9 mouse cellular contexts compared by ENCODE assay signal in the genomic region with DNA sequence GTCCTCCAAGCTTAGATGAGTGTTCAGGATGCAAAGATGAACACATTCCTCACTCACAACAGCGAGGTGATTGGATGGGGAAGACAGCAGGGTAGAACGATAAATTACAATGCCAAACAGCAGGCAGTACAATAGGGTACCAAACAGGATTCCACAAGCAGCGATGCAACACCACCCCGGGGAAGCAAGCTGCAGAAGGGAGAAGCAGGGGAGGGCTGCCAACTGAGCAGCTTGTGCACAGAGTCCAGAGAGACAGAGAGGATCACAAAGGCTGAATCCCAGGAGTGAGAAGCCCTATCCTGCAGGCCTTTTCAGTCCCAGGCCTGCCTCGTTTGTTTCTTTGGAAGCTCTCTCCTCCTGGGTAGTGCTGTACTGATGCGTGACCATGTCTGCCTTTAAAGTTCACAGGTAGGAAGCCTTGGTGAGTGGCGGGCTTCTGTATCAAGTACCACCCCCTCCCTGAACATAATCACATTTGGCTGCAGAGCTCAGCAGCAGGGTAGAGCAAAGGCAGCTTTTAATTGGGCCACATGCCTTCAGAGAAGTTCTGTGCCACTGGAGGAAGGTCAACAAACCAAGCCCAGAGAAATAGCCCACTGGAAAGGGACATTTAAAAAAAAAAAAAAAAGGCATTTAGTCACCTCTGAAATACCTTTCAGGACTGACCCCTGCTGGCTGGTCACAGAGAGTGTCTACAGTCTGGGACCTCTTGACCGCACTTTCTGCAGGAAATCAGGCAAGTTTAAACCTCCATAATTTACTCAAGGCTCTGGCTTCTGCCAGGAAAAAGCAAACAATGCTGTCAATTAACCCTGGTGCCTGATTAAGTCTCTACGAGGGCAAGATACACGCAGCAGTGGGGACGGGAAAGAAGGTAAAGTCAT.
DNase-seq lines count a peak whose midpoint lies in the region; ATAC-seq and TF ChIP-seq lines count a peak whose summit lies in the region.
"Had no signal": no experiment of that assay in that cellular context is flagged by ENCODE, and none has a peak within 500 bp of the region (broad histone marks: within the 10 kb centered on the region; RNA-seq: fewer than 3 reads in every experiment).

No protein-coding gene starts in this region.

- no peaks in the 10 kb centered on the region for H3K27me3 ChIP-seq in hindbrain, embryonic 16.5 days (replicated peaks; ENCODE audit: control insufficient read depth, insufficient read depth, low read length)
- no peaks in the 10 kb centered on the region for H3K27me3 ChIP-seq in midbrain, embryonic 15.5 days (replicated peaks)
- H3K27me3 ChIP-seq: Patski had no signal

- peak overlapping the region; percentile 27; the same call in 1 of the 2 replicates for H3K9ac ChIP-seq in hindbrain, embryonic 16.5 days (ENCODE audit: low read depth, low read length)
- H3K9ac ChIP-seq in midbrain, embryonic 15.5 days = peak overlapping the region; percentile 22; the same call in 1 of the 2 replicates

- peak; percentile 62 for ATAC-seq in hindbrain, embryonic 16.5 days
- ATAC-seq in midbrain, embryonic 15.5 days (replicated peaks) = peak; percentile 72
- ATAC-seq: Patski had no signal

- H3K9me3 ChIP-seq in hindbrain, embryonic 16.5 days (ENCODE audit: control insufficient read depth, low read length) = no peaks in the 10 kb centered on the region
- no peaks in the 10 kb centered on the region for H3K9me3 ChIP-seq in midbrain, embryonic 15.5 days

- no peak; the same call in 1 of the 2 replicates for TF ChIP-seq CTCF in left cerebral cortex, adult 2 months (IDR thresholded peaks at IDR 0.05)

- DNase-seq in left cerebral cortex, adult 2 months (ENCODE audit: extremely low spot score in 1 of 2, low spot score in 2 of 2) = no peak
- DNase-seq in left cerebral cortex, adult 8-10 months (ENCODE audit: low spot score in 2 of 2) = no peak
- DNase-seq in cerebellum, postnatal 10 days = peak; percentile 39 to 55
- no peak for DNase-seq in urinary bladder, adult 2 months (ENCODE audit: low spot score)
- no peak for DNase-seq in ovary, adult 18-20 months (ENCODE audit: low spot score)
- no peak for DNase-seq in kidney, adult 8-10 months

- H3K4me3 ChIP-seq in left cerebral cortex, adult 2 months = no peak overlapping the region
- H3K4me3 ChIP-seq in hindbrain, embryonic 16.5 days (ENCODE audit: low read length) = no peak overlapping the region
- H3K4me3 ChIP-seq in midbrain, embryonic 15.5 days = no peak overlapping the region

- no peaks in the 10 kb centered on the region for H3K36me3 ChIP-seq in hindbrain, embryonic 16.5 days (ENCODE audit: control insufficient read depth, insufficient read depth, low read length)
- H3K36me3 ChIP-seq in midbrain, embryonic 15.5 days (replicated peaks) = no peaks in the 10 kb centered on the region

- WGBS in hindbrain, embryonic 16.5 days = 24% methylated on average over 11 of the region's 11 CpGs
- 20% methylated on average over 11 of the region's 11 CpGs for WGBS in midbrain, embryonic 15.5 days

- peak overlapping the region; percentile 12 for H3K27ac ChIP-seq in left cerebral cortex, adult 2 months
- peak overlapping the region; percentile 61 for H3K27ac ChIP-seq in hindbrain, embryonic 16.5 days (ENCODE audit: low read depth, low read length)
- H3K27ac ChIP-seq in midbrain, embryonic 15.5 days = peak overlapping the region; percentile 72

- H3K4me2 ChIP-seq in hindbrain, embryonic 16.5 days (ENCODE audit: low read length) = no peak overlapping the region
- no peak overlapping the region for H3K4me2 ChIP-seq in midbrain, embryonic 15.5 days

- intact Hi-C loops in left cerebral cortex, adult 2 months (cut with DNase I) = no loop called here

- peaks cover 15% of the 10 kb centered on the region for H3K4me1 ChIP-seq in hindbrain, embryonic 16.5 days (ENCODE audit: control insufficient read depth, insufficient read depth, low read depth, low read length)
- peaks cover 32% of the 10 kb centered on the region for H3K4me1 ChIP-seq in midbrain, embryonic 15.5 days

Comparison
In these comparisons a context has a peak if more than half of its experiments do, and no peak if none do; other contexts are left out.
1. DNase-seq: peak in cerebellum, postnatal 10 days (2 of 2); none in left cerebral cortex, adult 2 months (0 of 2), left cerebral cortex, adult 8-10 months (0 of 2), urinary bladder, adult 2 months (single experiment), ovary, adult 18-20 months (single experiment) and kidney, adult 8-10 months (0 of 2).
2. H3K27ac ChIP-seq: peak in every context shown above with its lines; median percentile 72 in midbrain, embryonic 15.5 days; 61 in hindbrain, embryonic 16.5 days; 12 in left cerebral cortex, adult 2 months.